Mouse (Mus musculus): ENCODE measurements around the gene Slc20a1. TPM values are rescaled to one million over a fixed set of nuclear protein-coding genes. Genes with fewer than 3 reads are reported as not detected.

Gene Slc20a1
- polyA plus RNA-seq, 1 experiment = 10.2 TPM

DNA sequence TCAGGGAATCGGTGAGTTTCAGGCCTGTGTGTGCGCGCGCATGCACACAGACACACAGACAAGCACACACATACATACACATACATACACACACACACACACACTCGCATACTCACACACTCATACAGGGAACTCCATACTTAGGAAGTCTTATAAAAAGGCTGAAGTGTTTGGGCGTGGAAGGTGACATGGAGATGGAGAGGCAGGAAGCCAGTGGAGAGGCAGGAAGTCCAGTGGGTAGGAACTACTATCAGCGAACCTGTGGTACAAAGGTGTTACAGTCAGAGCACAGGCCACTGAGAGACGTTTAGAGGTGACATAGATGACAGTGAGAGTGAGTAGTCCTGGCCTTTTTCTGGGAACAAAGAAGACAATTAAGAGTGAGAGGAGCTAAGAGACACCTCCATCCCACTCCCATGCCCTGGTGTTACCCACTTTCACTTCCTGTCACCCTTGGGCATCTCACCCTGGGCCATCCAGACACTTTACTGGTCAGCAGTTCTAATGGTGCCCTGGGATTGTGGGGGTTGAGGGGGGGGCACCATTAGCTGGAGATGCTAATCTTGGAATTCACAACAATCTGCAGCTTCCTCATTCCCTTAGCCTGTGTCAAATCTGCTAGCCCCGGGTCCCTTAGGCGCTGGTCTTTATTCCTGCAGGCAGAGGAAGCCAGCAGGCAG is 12.8 kb upstream of the Slc20a1 start:
- DNase-seq (ENCODE audit: low read depth, low spot score) = no peak
- WGBS = 70% methylated on average over 10 of the region's 10 CpGs

DNA sequence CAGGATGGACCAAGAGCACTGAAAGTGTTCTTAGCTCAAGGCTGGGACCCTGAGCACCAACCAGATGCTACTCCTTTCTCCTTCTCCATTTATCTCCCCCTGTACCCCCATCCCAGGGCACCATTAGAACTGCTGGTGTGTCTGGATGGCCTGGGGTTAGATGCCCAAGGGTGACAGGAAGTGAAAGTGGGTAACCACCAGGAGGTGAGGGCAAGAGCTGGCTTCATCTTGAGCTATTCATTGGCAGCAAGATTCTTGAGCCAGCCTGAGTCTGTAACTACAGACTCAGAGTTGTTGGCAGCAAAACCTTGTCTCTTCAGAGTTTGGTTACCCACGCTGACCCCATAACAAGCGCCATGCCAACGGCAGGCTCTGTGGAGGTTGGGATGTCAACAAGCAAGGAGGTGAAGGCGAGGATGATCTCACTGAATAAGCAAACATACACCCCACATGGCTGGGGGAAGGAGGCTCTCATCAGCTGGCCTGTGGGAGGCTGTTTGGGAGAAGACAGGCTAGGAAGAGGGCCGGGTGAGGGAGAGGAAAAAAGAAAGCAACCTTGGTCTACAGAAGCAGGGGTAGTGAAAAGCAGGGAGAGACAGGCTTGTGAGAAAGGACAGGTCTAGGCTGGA is 12.2 kb upstream of the Slc20a1 start:
- 51% methylated on average over 5 of the region's 5 CpGs for WGBS
- no peak for DNase-seq (ENCODE audit: low read depth, low spot score)

DNA sequence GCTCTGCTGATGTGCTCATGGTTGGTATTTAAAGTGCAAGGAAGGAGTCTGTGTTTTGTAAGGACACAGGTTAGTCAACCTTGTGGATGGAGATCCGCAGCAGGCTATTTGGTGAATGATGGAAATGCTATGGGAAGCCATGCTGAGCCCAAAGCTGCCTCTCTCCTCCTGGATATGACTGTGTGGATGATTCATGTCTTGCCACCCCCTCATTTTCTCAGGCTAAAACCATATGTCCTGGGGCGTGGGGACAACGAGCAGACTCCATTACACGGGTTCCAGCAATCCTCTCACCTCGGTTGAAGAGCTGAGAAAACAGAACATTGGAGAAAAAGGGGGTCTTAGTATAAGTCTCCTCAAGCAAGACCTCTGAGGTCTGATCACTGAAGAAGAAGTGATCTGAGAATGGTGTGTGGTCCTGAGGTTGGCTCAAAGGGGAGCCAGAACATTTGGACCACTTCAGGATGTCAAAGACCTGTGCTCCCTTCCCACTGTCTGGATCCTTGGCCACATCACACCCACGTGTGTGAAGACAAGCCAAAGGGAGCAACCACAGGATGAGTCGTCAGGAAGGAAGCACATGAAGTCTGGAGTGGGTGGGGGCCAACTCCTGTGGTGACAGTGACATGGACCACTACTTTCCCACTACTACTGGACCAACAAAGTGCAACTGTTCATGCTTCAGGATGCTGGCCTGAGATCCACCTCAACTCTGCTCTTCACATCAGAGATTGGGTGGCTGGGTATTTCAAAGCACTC is 6.0 kb upstream of the Slc20a1 start:
- 85% methylated on average over 7 of the region's 7 CpGs for WGBS
- DNase-seq (ENCODE audit: low read depth, low spot score) = no peak

DNA sequence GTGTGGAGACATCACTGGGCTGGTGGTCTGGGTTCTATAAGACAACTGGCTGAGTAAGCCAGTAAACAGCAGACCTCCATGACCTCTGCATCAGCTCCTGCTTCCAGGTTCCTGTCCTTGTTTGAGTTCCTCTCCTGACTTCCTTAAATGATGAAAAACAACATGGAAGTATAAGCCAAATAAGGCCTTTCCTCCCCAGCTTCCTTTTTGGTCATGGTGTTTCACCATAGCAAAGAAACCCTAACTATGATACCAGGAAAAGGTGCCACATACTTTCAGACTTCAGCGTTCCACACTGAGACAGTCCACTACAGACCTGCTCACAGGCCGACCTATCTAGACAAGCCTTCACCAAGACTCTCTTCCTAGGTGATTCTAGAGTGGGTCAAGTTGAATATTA is 2.2 kb upstream of the Slc20a1 start:
- DNase-seq (ENCODE audit: low read depth, low spot score) = no peak

DNA sequence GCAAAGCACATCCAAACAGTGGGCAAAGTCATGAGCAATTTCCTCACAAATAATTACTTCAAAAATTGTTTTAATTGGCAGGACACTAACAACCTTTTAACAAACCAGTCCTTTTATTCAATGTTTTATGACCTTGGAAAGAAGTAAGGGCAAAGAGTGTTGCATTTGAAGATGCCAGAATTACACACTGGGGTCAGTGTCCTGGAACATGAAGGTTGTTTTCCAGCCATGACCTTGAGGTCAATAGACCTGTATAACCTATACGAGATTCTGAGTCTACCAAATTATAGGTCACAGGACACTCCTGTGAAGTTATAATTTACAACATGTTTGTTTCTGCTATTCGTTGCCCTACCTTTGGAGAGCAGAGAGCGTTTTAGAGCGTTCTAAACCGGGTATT is 1.4 kb upstream of the Slc20a1 start:
- peak; percentile 48 for DNase-seq (ENCODE audit: low read depth, low spot score)
- 24% methylated on average over 5 of the region's 5 CpGs for WGBS

More for the DNA sequence above, 2.2 kb upstream of the Slc20a1 start:
- WGBS = 97% methylated on average over 2 of the region's 2 CpGs

DNA sequence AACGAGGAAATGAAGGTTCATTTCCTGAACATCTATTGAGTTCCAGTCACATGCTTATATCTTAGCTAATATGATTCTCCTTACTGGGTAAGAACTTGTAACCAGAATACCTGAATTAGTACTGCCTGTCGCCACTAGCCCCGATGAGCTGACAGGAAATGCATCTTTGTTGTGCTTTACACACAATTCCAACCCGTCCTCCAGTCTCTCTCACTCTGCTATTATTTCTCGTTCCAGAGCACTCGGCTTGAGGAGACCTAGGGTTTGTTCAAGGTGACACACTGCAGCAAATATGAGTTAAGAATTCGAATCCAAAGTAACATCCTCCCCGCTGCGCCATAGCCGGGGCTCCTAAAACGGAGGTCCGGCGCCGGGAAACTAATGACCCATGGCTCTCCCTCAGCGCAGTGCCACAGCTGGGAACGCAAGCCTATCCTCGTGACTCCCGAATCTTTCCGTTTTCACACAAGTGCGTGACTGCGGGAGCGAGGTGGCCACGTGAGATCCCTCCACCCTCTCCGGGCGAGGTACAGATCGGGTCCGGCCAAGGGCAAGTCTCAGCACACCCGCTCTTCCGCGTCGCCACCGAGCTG is 625 bp upstream of the Slc20a1 start:
- DNase-seq (ENCODE audit: low read depth, low spot score) = peak; percentile 31
- WGBS = under 1% methylated on average over 32 of the region's 32 CpGs

DNA sequence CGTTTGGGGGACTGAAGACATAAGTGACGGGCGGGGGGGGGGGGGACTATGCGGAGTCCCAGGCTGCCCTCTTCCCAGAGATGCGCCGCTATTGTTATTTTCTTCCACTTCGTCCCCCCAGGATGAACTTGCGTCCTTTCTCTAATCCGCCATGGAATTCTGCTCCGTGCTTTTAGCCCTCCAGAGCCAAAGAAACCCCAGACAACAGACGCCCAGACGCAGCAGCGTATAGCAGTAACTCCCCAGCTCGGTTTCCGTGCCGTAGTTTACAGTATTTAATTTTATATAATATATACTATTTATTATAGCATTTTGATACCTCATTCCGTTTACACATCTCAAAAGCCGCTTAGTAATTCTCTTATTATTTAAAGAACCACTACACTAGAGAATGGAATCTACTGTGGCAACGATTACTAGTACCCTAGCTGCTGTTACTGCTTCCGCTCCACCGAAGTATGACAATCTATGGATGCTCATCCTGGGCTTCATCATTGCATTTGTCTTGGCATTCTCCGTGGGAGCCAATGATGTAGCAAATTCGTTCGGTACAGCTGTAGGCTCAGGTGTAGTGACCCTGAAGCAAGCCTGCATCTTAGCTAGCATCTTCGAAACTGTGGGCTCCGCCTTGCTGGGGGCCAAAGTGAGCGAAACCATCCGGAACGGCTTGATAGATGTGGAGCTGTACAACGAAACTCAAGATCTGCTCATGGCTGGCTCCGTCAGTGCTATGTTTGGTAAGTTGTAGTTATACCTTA is 943 bp downstream of the Slc20a1 start:
- WGBS = 31% methylated on average over 31 of the region's 31 CpGs
- no peak for DNase-seq (ENCODE audit: low read depth, low spot score)

DNA sequence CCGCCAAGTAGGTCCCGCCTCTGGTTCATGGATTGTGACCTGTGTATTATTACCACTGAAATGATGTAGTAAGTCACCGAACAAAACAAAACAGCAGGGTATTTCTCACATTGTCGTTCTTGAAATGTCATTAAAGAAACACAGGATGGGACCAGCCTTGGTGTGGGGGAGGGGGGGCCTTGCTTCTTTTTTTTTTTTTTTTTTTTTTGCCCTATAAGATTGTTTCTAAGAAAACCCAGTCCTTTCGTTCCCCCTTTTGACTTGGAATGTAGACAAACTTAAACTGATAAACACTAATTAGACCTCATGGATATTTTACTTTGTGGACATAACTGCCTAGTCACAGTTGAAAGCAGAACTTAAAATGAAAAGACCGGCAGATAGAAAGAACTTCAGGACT is 6.4 kb downstream of the Slc20a1 start:
- 76% methylated on average over 6 of the region's 6 CpGs for WGBS
- no peak for DNase-seq (ENCODE audit: low read depth, low spot score)

DNA sequence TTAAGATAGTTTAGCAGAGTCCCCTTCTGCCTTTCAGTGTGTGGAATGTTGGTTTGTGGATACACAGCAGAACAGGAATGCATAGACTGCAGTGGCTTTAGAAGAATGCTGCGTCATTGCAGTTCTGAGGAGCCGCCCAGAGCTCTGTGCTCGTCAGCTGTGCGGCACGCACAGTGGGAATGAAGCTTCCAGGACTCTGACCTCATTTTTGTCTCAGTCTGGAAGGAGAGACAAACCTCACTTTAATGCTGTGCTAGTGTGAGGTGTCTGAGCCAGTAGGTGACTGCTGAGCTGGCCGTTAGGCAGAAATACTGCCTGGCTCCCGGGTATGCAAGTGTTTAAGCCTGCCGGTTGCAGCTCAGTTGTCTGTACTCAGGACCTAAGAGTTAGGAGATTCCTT is 8.3 kb downstream of the Slc20a1 start:
- WGBS = 79% methylated on average over 8 of the region's 8 CpGs
- DNase-seq (ENCODE audit: low read depth, low spot score) = no peak

DNA sequence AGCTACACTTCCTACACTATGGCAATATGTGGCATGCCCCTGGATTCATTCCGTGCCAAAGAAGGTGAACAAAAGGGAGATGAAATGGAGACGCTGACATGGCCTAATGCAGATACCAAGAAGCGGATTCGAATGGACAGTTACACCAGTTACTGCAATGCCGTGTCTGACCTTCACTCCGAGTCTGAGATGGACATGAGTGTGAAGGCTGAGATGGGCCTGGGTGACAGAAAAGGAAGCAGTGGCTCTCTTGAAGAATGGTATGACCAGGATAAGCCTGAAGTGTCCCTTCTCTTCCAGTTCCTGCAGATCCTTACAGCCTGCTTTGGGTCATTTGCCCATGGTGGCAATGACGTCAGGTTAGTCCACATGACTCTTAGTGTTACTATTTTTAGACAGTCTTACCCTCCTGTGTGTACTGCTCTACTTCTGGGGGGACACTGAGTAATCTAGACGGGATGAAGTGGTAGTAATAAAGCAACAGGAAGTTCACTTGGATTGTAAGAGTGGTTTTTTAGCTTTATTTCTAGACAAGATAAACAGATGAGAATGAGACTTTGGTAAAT is 9.7 kb downstream of the Slc20a1 start:
- WGBS = 79% methylated on average over 8 of the region's 8 CpGs
- DNase-seq (ENCODE audit: low read depth, low spot score) = no peak

DNA sequence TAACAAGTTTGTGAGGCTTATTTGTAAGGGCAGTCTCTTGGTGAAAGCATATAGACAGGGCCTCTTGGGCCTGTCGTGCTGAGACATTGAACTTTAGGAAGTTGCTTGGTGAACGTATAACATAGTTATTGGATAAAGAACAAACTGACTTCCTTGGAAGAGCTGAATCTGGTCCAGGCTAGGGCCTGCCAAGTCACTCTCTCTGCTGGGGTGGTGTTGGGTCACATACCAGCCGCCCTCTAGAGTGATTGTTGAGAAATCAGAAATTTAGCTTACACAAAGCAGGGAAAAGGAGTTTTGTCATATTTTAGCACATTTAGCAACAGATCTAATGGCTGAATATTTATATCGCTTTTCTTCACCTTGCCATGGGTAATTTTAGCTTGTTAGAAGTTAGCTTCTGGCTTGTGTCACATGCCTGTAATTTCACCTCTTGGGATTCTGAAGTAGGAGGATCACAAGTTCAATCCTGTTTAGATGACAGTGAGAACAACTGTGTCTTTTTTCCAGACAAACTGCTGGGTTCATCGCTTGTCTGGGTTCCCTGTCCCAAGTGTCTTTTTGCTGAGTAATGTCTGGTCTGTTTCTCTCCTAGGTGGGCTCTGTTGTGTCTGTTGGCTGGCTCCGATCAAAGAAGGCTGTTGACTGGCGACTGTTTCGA is 11.7 kb downstream of the Slc20a1 start:
- no peak for DNase-seq (ENCODE audit: low read depth, low spot score)
- 75% methylated on average over 8 of the region's 8 CpGs for WGBS

DNA sequence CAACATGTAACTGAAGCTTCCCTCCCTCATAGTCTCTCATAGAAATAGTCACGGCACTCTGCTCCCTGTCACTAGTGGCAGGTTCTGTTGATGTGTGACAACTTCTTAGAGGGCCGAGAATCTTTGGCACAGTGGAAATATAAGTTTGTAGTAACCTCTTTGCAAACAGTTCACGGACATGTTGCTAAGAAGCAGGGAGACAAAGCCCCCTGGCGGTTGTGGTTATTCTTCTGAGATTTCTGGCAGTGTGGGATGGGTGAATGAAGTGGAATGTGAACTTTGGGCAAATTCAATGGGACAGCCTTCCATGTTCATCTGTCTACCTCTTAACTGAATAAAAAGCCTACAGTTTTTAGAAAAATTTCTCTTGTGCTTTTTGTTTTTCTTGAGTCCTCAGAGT is 12.7 kb downstream of the Slc20a1 start:
- DNase-seq (ENCODE audit: low read depth, low spot score) = no peak
- 77% methylated on average over 4 of the region's 4 CpGs for WGBS

DNA sequence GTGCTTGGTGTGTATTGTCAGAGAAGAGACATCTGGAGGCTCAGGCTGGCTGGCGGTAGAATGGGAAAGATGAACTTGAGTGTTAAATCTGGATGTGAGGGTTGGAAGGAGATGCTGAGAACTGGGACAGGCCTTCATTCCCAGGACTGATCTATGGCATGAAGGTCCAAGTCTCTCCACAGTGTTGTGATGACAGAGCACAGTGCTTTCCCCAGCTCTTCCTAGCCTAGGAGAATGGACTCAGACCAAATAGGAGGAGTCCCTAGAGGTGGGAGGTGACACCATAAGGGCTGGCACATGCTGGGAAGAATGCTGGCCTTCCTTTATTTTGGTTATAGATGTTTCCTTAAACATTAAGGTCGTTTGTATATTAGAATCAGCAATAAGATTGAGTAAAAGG is 13.4 kb downstream of the Slc20a1 start:
- DNase-seq (ENCODE audit: low read depth, low spot score) = no peak
- 64% methylated on average over 2 of the region's 2 CpGs for WGBS

DNA sequence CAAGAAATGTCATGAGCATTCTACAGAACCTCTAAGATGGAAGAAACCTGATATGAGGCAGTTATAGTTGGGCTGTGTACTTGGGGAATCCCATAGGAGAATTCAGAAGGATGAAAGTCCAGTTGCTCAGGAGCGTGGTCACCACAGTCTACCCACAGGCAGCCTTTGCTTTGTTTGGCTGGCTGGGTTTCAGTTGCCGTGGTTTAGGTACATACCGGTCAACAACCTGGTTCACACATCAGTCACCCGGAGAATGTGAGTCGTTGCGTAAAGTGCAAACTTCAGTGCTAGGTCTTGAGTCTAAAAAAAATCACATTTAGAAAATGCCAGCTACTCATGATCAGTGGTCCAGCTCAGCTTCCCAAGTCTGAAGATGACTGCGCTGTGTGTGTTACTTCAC is 14.0 kb downstream of the Slc20a1 start:
- WGBS = 76% methylated on average over 7 of the region's 7 CpGs
- DNase-seq (ENCODE audit: low read depth, low spot score) = no peak

DNA sequence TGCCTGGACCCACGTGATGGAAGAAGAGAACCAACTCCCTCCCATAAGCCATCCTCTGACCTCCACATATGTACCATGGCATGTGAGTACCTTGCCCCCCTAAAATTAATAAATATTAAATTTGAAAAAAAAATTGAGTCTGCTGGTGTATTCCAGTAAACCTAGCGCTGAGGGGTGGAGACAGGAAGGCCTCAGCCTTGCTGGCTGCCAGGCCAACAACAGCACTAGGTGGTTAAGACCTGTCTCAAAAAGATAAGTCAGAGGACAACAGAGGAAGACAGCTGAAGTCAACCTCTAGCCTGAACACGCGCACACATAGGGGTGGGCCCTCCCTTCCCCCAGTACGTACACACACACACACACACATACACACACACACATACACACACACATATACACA is 16.2 kb downstream of the Slc20a1 start:
- WGBS = 97% methylated on average over 5 of the region's 5 CpGs
- DNase-seq (ENCODE audit: low read depth, low spot score) = no peak

DNA sequence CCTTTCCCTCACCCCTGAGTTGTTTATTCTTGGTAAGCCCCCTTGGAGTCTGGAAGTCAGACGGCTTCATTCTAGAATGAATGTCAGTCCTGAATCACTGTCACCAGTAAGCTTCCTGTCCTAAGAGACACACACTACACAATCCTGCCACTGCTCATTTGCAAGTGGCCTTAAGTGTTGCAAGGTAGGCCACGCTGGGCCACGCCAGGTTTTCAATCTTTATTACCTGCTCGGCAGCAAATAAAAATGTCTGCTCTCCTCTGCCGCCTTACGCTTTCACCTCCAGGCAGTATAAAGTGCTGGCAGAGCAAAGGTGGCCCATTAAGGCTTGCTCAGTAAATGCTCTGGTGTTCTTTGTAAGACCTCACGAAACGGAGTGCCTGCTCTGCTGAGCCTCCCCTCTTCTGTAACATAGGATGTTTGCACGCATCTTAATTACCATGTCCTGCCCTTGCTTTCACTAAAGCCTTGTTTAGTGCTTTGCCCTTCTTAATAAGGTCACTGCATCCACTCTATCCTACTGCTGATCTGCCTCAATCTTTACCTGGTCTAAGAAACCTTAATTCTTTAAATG is 19.1 kb downstream of the Slc20a1 start:
- 25% methylated on average over 9 of the region's 9 CpGs for WGBS
- DNase-seq (ENCODE audit: low read depth, low spot score) = no peak

DNA sequence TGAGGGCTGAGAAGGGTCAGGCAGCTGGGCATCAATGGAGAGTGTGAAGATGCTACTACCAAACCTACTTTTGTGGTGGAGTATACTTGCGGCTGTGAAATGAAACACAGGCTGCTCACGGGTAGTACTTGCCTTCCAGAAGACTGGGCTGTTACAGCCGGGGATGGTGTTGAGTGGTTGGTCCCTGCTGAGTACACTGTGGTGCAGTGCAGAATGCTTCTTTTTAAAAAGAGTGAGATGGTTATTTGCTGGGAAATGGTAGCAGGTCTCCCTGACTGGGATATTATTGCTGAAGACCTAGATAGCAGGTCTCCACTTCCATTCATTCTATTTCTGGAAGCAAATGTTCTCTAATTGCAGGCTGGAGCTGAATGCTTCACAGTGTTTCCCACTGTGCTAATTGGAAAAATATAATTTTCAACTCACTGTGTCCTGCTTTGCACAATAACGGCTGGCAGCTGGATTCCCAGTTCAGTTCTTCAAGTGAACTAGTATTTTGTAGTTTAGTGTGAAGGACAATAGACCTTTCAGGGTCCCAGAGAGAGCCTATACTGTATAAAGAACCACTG is 20.1 kb downstream of the Slc20a1 start:
- DNase-seq (ENCODE audit: low read depth, low spot score) = no peak
- 91% methylated on average over 4 of the region's 4 CpGs for WGBS

DNA sequence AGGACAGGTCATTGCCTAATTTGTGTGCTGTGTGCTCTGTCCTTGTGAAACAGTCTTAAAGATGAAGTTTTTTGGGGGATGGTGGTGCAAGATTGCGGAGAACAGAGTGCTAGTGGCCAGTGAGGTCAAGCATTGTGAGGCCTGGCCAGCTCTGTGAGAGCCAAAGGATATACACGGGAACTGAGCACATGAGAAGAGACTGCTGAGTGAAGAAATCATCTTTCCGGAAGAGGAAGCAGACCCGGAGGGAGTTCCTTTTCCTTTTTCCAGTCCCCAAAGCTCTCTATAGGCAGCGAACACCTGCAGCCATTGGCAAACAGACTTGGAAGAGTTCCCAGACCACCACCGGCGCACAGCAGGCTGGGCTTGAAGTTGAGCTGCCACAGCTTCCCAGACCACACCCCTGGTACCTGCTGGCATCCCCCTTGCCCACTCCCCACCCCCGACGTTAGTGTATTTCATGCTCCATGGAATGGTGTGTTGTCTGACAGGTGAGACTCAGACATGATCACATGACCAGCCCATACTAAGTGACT is 22.6 kb downstream of the Slc20a1 start:
- no peak for DNase-seq (ENCODE audit: low read depth, low spot score)
- 50% methylated on average over 9 of the region's 9 CpGs for WGBS

All from large intestine, adult 2 months (tissue).